Mouse (Mus musculus) megakaryocyte, embryonic 14.5 days (primary cell): ENCODE measurements around the gene Hikeshi.

Experiments
- FLI1 ChIP-seq: IDR thresholded peaks from 2 replicates; pipeline ENCODE4 v1.6.1; 2012; ENCODE audit warnings: low read length, inconsistent platforms, mixed read lengths
- GATA1 ChIP-seq: IDR thresholded peaks from 3 replicates; pipeline ENCODE4 v1.6.1; 2012; ENCODE audit warnings: mixed read lengths, low read length, inconsistent platforms, borderline replicate concordance

GRCm38 (mm10) chr7:89891412-89891811, 49.6 kb downstream of the Hikeshi start:
- TF ChIP-seq GATA1 (no peak), FLI1 (no peak)
